Mouse (Mus musculus) bone marrow, adult 2 months (tissue): Measurements from ENCODE around the gene Map2k2.

Source experiments
- CTCF ChIP-seq: fragments of 200-500 bp; IDR thresholded peaks from 2 replicates; pipeline ENCODE4 v1.5.1; 2011; ENCODE audit warnings: low read length, control low read depth; ENCODE audit not compliant: control insufficient read depth, insufficient read depth
- POLR2A ChIP-seq: fragments of 200-500 bp; IDR thresholded peaks from 2 replicates; pipeline ENCODE4 v1.6.1; 2011; ENCODE audit warnings: low read depth, mild to moderate bottlenecking, control low read depth, low read length, borderline replicate concordance; ENCODE audit not compliant: control insufficient read depth

DNA sequence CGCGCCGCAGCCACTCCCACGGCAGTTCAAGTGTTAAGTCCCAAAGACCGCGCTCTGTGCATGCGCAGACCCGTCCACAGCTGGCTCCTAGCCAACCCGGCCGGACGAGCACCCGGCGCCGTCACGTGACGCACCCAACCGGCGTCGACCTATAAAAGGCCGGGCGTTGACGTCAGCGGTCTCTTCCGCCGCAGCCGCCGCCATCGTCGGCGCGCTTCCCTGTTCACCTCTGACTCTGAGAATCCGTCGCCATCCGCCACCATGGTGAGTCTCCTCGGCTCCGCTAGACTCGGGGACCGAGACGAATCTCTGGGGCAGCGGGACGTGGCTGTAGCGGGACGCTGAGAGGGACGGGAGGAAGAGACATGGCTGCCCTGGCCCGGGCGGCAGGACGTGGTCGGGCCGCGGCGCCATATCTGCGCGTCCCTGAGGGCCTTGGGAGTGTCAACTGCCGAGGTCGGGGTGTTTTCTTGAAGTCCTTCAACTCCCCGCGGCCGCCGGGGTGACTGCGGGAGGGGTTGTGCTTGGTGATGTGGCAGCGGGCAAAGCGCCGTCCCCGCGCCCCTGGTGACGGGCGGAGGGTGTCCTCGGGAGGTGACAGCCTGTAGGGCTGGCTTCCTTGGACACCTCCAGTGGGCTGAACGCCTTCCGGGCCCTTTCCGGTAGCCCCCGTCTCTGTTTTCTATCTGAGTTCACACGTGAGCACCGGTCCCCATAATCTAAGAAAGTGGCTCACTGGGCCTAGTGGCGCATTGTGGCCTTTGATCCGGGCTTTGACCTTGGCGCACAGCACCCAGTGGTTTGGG is 71.0 kb downstream of the Map2k2 start, which contains the start of gene Eef2:
- TF ChIP-seq POLR2A (peak; percentile 99), CTCF (no peak)
